Mouse (Mus musculus) forebrain, postnatal 0 days (tissue): ENCODE data around the gene Tmem132b. TPM values are rescaled to one million over a fixed set of nuclear protein-coding genes. Genes with fewer than 3 reads are reported as not detected.
"Not testable (repeated sequence)": the region's sequence is repeated elsewhere in the genome, so short reads cannot be mapped to it uniquely, and the experiment has no call there.

ENCODE experiments used
- ATAC-seq: fragments of 200-750 bp; cut with Nextera tagmentation; 2 replicates; pipeline ENCODE4 v1.8.0; 2017; ENCODE audit warnings: mild to moderate bottlenecking, moderate library complexity
- DNase-seq: peaks from one replicate; pipeline ENCODE4 v3.0.0-alpha.2; 2015
- H3K27ac ChIP-seq: fragments of 300-500 bp; sonication (generic); 2 replicates; pipeline ENCODE4 v1.5.1; 2014; ENCODE audit warnings: low read depth, mild to moderate bottlenecking, antibody characterized with exemption, low read length, moderate library complexity, mixed read lengths
- H3K27me3 ChIP-seq: fragments of 300-500 bp; sonication (generic); 2 replicates; pipeline ENCODE4 v1.6.1; 2014; ENCODE audit warnings: mild to moderate bottlenecking, low read length, mixed read lengths; ENCODE audit not compliant: insufficient read depth
- H3K36me3 ChIP-seq: fragments of 300-500 bp; sonication (generic); 2 replicates; pipeline ENCODE4 v1.6.1; 2014; ENCODE audit warnings: mild to moderate bottlenecking, moderate library complexity; ENCODE audit not compliant: insufficient read depth
- H3K4me1 ChIP-seq: fragments of 300-500 bp; sonication (generic); 2 replicates; pipeline ENCODE4 v1.6.1; 2014; ENCODE audit warnings: antibody characterized with exemption; ENCODE audit not compliant: insufficient read depth
- H3K4me2 ChIP-seq: fragments of 300-500 bp; sonication (generic); 2 replicates; pipeline ENCODE4 v1.6.1; 2014; ENCODE audit warnings: low read depth, mild to moderate bottlenecking, moderate library complexity
- H3K4me3 ChIP-seq: fragments of 300-500 bp; sonication (generic); 2 replicates; pipeline ENCODE4 v1.5.1; 2014; ENCODE audit warnings: low read depth, low read length, mixed read lengths
- H3K9ac ChIP-seq: fragments of 300-500 bp; sonication (generic); 2 replicates; pipeline ENCODE4 v1.6.1; 2014; ENCODE audit warnings: mild to moderate bottlenecking
- H3K9me3 ChIP-seq: fragments of 300-500 bp; sonication (generic); 2 replicates; pipeline ENCODE4 v1.6.1; 2016; ENCODE audit warnings: low read length
- CTCF ChIP-seq: sonication (generic); IDR thresholded peaks from 2 replicates; pipeline ENCODE4 v1.5.1; 2016; ENCODE audit warnings: antibody characterized with exemption, control low read depth, low read depth
- WGBS: fragments of 180-500 bp; shearing (Covaris S2); extraction: QIAGEN DNeasy Blood & Tissue Kit; methylation state at CpG from one replicate; pipeline ENCODE4 v1.1.7; 2014; 5-methylcytosine and 5-hydroxymethylcytosine counted together
- polyA plus RNA-seq: library from polyadenylated mRNA; unstranded; fragments of >200 nt; fragmentation: Nextera tagmentation; extraction: Ambion mirVana; gene quantifications from 2 replicates; pipeline ENCODE4 v1.2.1, GENCODE M21; 2015
- total RNA-seq: library from RNA; depleted of rRNA; stranded (reverse); fragments of >200 nt; gene quantifications from 2 replicates; pipeline ENCODE4 v1.2.3, GENCODE M21; 2014

Tmem132b gene
- total and polyA plus RNA-seq, 2 experiments from 2014 or later = 7.8 to 48.9 TPM

DNA sequence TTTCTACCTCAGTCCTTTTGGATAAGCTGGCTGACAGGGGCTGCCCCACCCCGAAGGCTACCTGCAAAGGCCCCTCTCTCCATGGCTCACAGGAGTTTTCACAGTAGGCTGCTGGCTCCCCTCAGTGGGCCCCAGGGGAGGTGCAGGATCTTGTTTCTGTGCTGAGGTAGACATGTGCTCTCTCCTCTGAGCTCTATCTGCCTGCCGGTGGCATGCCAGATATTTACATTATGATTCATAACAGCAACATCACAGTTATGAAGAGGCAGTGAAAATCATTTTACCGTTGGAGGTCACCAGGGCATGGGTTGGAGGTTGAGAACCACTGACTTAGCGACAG, 43.5 kb upstream of the Tmem132b start:
- Histone ChIP-seq H3K4me1 (no peaks in the 10 kb centered on the region), H3K36me3 (peaks cover 57% of the 10 kb centered on the region), H3K27me3 (no peaks in the 10 kb centered on the region), H3K9ac (no peak overlapping the region), H3K4me3 (no peak overlapping the region), H3K4me2 (no peak overlapping the region), H3K9me3 (no peaks in the 10 kb centered on the region), H3K27ac (no peak overlapping the region)
- ATAC-seq (0 out of 2 replicates have a peak, but pooled peaks have one; percentile 38), DNase-seq (no peak)
- 74% methylated on average over 4 of the region's 4 CpGs for WGBS
- peak; percentile 46 for TF ChIP-seq CTCF

GRCm38 (mm10) chr5:125488953-125489352, 42.6 kb upstream of the Tmem132b start:
- not testable (repeated sequence) for H3K27me3 ChIP-seq, H3K9me3 ChIP-seq, ATAC-seq, H3K4me3 ChIP-seq, H3K9ac ChIP-seq, H3K4me1 ChIP-seq, DNase-seq, H3K4me2 ChIP-seq, H3K27ac ChIP-seq
- 84% methylated on average over 5 of the region's 5 CpGs for WGBS
- H3K36me3 ChIP-seq = peaks cover 55% of the 10 kb centered on the region

DNA sequence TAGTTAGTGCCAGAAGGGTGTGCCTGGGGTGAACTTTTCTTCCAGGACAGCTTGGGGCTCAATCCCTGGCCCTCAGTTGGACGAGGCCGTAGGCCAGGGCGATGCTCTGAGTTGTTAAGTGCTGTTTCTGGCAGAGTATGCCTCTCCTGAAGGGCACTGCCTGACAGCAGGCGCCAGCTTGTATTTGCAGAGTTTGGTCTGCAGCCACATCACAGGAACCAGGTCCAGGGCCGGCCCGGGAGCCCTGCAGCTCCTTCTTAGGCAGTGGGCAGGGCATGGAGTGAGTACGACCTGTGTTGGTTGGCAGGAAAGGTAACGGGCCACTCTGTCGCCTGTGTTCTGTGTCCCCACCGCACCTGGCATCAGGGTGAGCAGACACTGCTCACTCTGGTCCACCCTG, 40.5 kb upstream of the Tmem132b start:
- H3K36me3 ChIP-seq = peaks cover 59% of the 10 kb centered on the region
- H3K4me3 ChIP-seq = no peak overlapping the region
- ATAC-seq = peak; percentile 36; the same call in 1 of the 2 replicates
- no peaks in the 10 kb centered on the region for H3K4me1 ChIP-seq
- no peaks in the 10 kb centered on the region for H3K9me3 ChIP-seq
- no peak overlapping the region for H3K9ac ChIP-seq
- no peak for TF ChIP-seq CTCF
- H3K27me3 ChIP-seq = no peaks in the 10 kb centered on the region
- WGBS = 85% methylated on average over 10 of the region's 10 CpGs
- H3K4me2 ChIP-seq = no peak overlapping the region
- no peak overlapping the region for H3K27ac ChIP-seq
- DNase-seq = no peak

- Histone ChIP-seq H3K4me2 (no peak overlapping the region), H3K4me1 (no peaks in the 10 kb centered on the region), H3K36me3 (peaks cover 52% of the 10 kb centered on the region), H3K27me3 (no peaks in the 10 kb centered on the region), H3K9ac (no peak overlapping the region), H3K27ac (no peak overlapping the region), H3K9me3 (no peaks in the 10 kb centered on the region), H3K4me3 (no peak overlapping the region)
- 59% methylated on average over 17 of the region's 17 CpGs for WGBS
- DNase-seq (no peak), ATAC-seq (no peak)
- no peak for TF ChIP-seq CTCF
Observed at GRCm38 (mm10) chr5:125492379-125493092, 39.0 kb upstream of the Tmem132b start.

GRCm38 (mm10) chr5:125493093-125493423, 38.5 kb upstream of the Tmem132b start:
- no peak for DNase-seq

GRCm38 (mm10) chr5:125495655-125496054, 35.9 kb upstream of the Tmem132b start:
- Histone ChIP-seq H3K36me3 (peaks cover 54% of the 10 kb centered on the region), H3K4me1 (no peaks in the 10 kb centered on the region), H3K27me3 (no peaks in the 10 kb centered on the region), H3K9me3 (no peaks in the 10 kb centered on the region), H3K4me2 (no peak overlapping the region), H3K27ac (no peak overlapping the region), H3K4me3 (no peak overlapping the region), H3K9ac (no peak overlapping the region)
- no peak for DNase-seq
- no peak for ATAC-seq
- 92% methylated on average over 10 of the region's 10 CpGs for WGBS
- no peak for TF ChIP-seq CTCF

More at GRCm38 (mm10) chr5:125493093-125493423, 38.5 kb upstream of the Tmem132b start:
- no peaks in the 10 kb centered on the region for H3K4me1 ChIP-seq
- H3K27me3 ChIP-seq = no peaks in the 10 kb centered on the region
- no peak overlapping the region for H3K9ac ChIP-seq
- H3K9me3 ChIP-seq = no peaks in the 10 kb centered on the region
- peaks cover 52% of the 10 kb centered on the region for H3K36me3 ChIP-seq
- no peak for ATAC-seq
- no peak overlapping the region for H3K27ac ChIP-seq
- TF ChIP-seq CTCF = no peak
- no peak overlapping the region for H3K4me3 ChIP-seq
- WGBS = 68% methylated on average over 5 of the region's 5 CpGs
- no peak overlapping the region for H3K4me2 ChIP-seq

DNA sequence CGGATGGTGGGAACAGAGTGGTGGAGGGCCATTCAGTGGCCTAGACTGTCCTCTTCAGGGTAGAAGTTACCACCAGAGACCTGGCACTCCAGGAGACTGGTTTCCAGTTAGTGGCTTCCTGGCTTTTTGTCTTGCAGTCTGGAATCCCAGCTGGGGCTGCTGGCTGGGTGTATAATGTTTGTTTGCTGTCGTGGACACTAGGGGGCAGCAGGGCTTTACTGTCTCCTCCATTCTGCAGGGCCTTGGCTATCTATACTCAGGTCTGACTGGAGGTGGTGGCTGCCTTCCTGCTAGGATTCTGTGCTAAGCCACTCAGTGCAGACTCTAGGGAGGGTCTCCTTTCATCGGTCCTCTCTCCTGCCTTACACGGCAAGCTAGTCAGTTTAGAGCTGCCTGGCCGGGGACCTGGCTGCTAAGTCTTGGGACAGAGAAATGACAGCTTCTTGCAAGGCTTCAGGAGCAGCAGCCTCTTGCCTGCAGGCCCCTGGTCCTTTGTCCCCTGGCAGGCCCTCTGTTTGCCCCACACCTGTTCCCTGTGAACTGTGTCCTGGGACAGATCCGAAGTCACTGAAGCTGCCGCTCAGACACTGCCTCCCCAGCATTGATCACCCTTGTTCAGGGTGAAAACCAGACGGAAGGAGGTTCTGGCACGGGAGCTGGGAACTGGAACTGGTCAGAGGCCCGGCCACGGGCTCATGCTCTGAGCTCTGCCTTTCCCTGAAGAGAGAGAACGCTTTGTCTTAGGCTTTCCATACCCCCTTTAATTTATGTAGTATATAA, 33.6 kb upstream of the Tmem132b start:
- H3K36me3 ChIP-seq = peaks cover 44% of the 10 kb centered on the region
- no peaks in the 10 kb centered on the region for H3K27me3 ChIP-seq
- H3K4me3 ChIP-seq = no peak overlapping the region
- H3K9me3 ChIP-seq = no peaks in the 10 kb centered on the region
- no peaks in the 10 kb centered on the region for H3K4me1 ChIP-seq
- H3K4me2 ChIP-seq = no peak overlapping the region
- H3K27ac ChIP-seq = no peak overlapping the region
- DNase-seq = peak; percentile 77
- no peak overlapping the region for H3K9ac ChIP-seq
- TF ChIP-seq CTCF = peak; percentile 75
- ATAC-seq = peak; percentile 82
- 69% methylated on average over 12 of the region's 12 CpGs for WGBS
